Mouse (Mus musculus) gastrocnemius, adult 2 months (tissue): ENCODE data around the gene Olfr231. TPM values are rescaled to one million over a fixed set of nuclear protein-coding genes. Genes with fewer than 3 reads are reported as not detected.

Experiments used
- DNase-seq: peaks from one replicate; pipeline ENCODE4 v3.0.0; 2022
- H3K27ac ChIP-seq: fragments of 200-600 bp; 2 replicates; pipeline ENCODE4 v1.8.1; 2022; ENCODE audit warnings: mild to moderate bottlenecking
- H3K4me3 ChIP-seq: fragments of 200-600 bp; 2 replicates; pipeline ENCODE4 v1.8.1; 2022; ENCODE audit warnings: mild to moderate bottlenecking, moderate library complexity
- CTCF ChIP-seq: fragments of 200-600 bp; IDR thresholded peaks from 2 replicates; pipeline ENCODE4 v1.8.1; 2022; ENCODE audit warnings: antibody characterized with exemption, mild to moderate bottlenecking, moderate library complexity
- intact Hi-C: fragments of 180-260 bp; cut with DNase I; formaldehyde crosslinking; loops from one replicate; pipeline ENCODE4 v1.15.1; 2025
- total RNA-seq, 2 experiments: library from RNA; stranded (reverse); gene quantifications; 2 replicates each; pipeline ENCODE4 v1.2.3; 2021

Olfr231 gene
- total RNA-seq, 2 experiments from 2014 or later = not detected

- no peak within 1 kb of the TSS for H3K27ac ChIP-seq
- H3K4me3 ChIP-seq = no peak within 1 kb of the TSS
- intact Hi-C loops = no loop called here
- no peak for DNase-seq
- no peak for TF ChIP-seq CTCF
Measured at GRCm38 (mm10) chr1:174066305-174066704, 54.7 kb downstream of the Olfr231 start, which contains the start of gene Olfr430. TSS of gene Olfr430 (plus strand) at chr1:174066605.

Other genes starting within 250 kb of the Olfr231 start
- gene Ifi211, start 208.1 kb downstream of the Olfr231 start, total RNA-seq = 1 to 10 TPM; 1.1 to 3.3 TPM
- gene Mndal, start 178.7 kb downstream of the Olfr231 start, total RNA-seq = 1 to 10 TPM; 3.1 to 6.1 TPM
- 1 to 10 TPM; 2.7 to 4.8 TPM for gene Ifi203, start 178.5 kb downstream of the Olfr231 start, total RNA-seq
- gene Ifi202b, start 138.4 kb downstream of the Olfr231 start, total RNA-seq = not detected
- 10 to 100 TPM in 1 of 2 experiments, 1 to 10 TPM in 1; 8.0 to 11.2 TPM for gene Ifi205, start 89.4 kb downstream of the Olfr231 start, total RNA-seq
- not detected for gene Olfr433, start 80.5 kb downstream of the Olfr231 start, total RNA-seq
- gene Olfr432, start 72.0 kb downstream of the Olfr231 start, total RNA-seq = not detected
- not detected for gene Olfr430, start 54.6 kb downstream of the Olfr231 start, total RNA-seq
- gene Olfr429, start 36.8 kb downstream of the Olfr231 start, total RNA-seq = not detected
- not detected for gene Olfr427, start 24.3 kb downstream of the Olfr231 start, total RNA-seq
- gene Olfr424, start 10.4 kb upstream of the Olfr231 start, total RNA-seq = not detected
- not detected for gene Olfr420, start 34.5 kb upstream of the Olfr231 start, total RNA-seq
- gene Spta1, start 51.6 kb upstream of the Olfr231 start, total RNA-seq = under 1 TPM; 0.03 to 0.06 TPM
- not detected for gene Olfr419, start 130.9 kb upstream of the Olfr231 start, total RNA-seq
- not detected for gene Mptx1, start 209.4 kb upstream of the Olfr231 start, total RNA-seq
- gene Olfr417, start 244.0 kb upstream of the Olfr231 start, total RNA-seq = not detected